In genomic region chr6:7737842-7738241, GRCm38 (mm10) we compare ENCODE assay signal across 21 mouse cellular contexts.
"Had no signal": no experiment of that assay in that cellular context is flagged by ENCODE, and none has a peak within 500 bp of the region (broad histone marks: within the 10 kb centered on the region; RNA-seq: fewer than 3 reads in every experiment).

No protein-coding gene starts in this region.

- H3K36me3 ChIP-seq: intestine, embryonic 15.5 days; limb, embryonic 12.5 days; limb, embryonic 15.5 days; lung, embryonic 15.5 days; midbrain, embryonic 10.5 days; midbrain, embryonic 13.5 days; neural tube, embryonic 12.5 days; neural tube, embryonic 15.5 days; stomach, embryonic 15.5 days had no signal

- H3K27me3 ChIP-seq: intestine, embryonic 15.5 days; limb, embryonic 12.5 days; limb, embryonic 15.5 days; lung, embryonic 15.5 days; megakaryocyte, embryonic 14.5 days; midbrain, embryonic 13.5 days; neural tube, embryonic 12.5 days; neural tube, embryonic 15.5 days; stomach, embryonic 15.5 days had no signal

- DNase-seq: kidney, adult 11 months; kidney, adult 9 months; kidney, postnatal 14 days; kidney, postnatal 4 days; left cerebral cortex, postnatal 4 days; liver, postnatal 0 days; lung, postnatal 10 days; lung, postnatal 36 days; right cerebral cortex, postnatal 4 days; thymus, postnatal 25 days had no signal

- H3K4me3 ChIP-seq: intestine, embryonic 15.5 days; limb, embryonic 12.5 days; limb, embryonic 15.5 days; lung, embryonic 15.5 days; megakaryocyte, embryonic 14.5 days; midbrain, embryonic 10.5 days; midbrain, embryonic 13.5 days; neural tube, embryonic 12.5 days; neural tube, embryonic 15.5 days; stomach, embryonic 15.5 days had no signal

- ATAC-seq: intestine, embryonic 15.5 days; liver, postnatal 0 days; midbrain, embryonic 13.5 days; midbrain, embryonic 16.5 days had no signal
